Mouse (Mus musculus) G1E (cell line): ENCODE results near the gene Akap7.

Source experiments
- CTCF ChIP-seq: IDR thresholded peaks from 2 replicates; pipeline ENCODE4 v1.5.1; 2012; ENCODE audit warnings: low read depth, low read length, inconsistent platforms, mixed read lengths
- GATA1 ChIP-seq: IDR thresholded peaks from 2 replicates; pipeline ENCODE4 v1.6.1; 2012; ENCODE audit warnings: borderline replicate concordance, low read length, inconsistent platforms, mixed read lengths
- TAL1 ChIP-seq: conservative IDR thresholded peaks from 2 replicates; pipeline ENCODE4 v1.6.1; 2012; ENCODE audit warnings: low read depth, low read length, inconsistent platforms, mixed read lengths

GRCm38 (mm10) chr10:25296657-25297369 is 10.9 kb downstream of the Akap7 start:
- TF ChIP-seq CTCF = no peak
- TF ChIP-seq GATA1 = no peak
- TF ChIP-seq TAL1 = no peak
